Mouse (Mus musculus) cerebellum, adult 11-12 months (tissue): ENCODE data around the gene Rin2.

Experiments used
- DNase-seq: peaks from one replicate; pipeline ENCODE4 v3.0.0; 2022

Rin2 gene

GRCm38 (mm10) chr2:145794318-145794954 is 119.4 kb downstream of the Rin2 start:
- DNase-seq = no peak

GRCm38 (mm10) chr2:145797851-145798250 is 122.8 kb downstream of the Rin2 start:
- no peak for DNase-seq

GRCm38 (mm10) chr2:145798954-145799353 is 123.9 kb downstream of the Rin2 start:
- DNase-seq = no peak

DNA sequence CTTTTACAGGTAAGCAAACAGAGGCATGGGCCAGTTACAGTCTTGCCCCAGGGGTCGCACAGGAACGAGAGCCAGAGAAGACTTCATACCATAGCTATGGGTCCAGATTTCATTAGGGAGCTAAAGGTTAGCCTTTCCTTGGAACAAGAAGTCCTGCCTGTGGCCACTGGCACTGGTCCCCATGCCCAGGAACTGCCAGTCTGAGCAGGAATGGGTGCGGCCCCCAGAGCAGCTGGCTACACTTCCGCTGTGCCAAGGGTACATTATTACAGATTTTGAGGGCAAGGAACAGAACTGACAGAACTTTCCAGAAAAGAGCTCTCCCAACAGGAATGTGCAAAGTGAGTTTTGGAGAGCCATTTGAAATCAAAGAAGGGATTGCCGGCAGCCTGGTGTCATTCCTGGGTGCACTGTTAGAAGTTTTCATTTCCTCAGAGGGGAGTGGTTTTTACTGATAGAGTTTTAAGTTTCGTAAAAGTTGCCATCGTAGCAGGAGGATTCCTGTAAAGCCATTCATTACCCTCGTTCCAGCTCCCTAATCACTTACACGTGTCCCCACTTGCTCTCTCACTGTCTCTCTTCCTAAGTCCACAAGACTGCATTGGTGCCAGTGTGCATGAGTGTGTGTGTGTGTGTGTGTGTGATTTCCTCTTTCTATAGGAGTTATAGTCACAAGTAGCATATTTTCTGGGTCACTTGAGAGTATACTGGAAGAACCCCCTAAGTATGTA is 126.5 kb downstream of the Rin2 start:
- no peak for DNase-seq

DNA sequence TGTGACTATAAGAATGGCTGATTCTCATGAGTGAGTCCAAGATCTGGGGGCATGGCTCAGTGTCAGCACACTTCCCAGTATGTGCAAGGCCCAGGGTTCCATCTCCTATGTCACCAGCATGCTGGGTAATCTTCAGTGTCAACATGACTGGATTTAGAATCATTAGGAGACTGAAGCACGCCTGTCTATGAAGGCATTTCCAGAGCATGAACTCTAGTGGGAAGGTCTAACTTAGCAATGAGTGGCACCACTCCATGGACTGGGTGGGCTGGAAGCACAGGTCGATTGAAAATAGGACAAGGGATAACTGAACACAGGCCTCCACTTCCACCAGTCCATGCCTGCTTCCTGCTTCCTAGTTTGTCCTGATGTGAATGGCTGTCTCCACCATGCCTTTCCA is 127.6 kb downstream of the Rin2 start:
- no peak for DNase-seq

GRCm38 (mm10) chr2:145803822-145804342 is 128.9 kb downstream of the Rin2 start:
- DNase-seq = no peak

DNA sequence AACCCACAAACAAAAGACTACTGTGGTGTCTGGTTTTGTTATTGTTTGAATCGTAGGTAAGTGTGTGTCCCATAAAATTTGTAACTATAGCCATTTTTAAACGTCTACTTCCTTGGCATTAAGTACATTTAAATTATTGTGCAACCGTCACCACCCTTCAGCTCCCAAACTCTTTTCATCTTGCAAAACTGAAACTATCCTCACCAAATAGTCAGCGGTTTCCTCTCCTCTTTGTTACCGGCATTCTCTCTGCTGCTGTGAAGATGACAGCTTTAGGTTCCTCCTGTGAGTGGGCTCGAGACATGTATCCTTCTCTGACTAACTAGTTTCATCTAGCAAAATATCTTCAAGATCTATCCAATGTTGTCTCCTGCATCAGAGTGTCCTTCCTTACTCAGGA is 129.5 kb downstream of the Rin2 start:
- no peak for DNase-seq

GRCm38 (mm10) chr2:145807276-145807675 is 132.3 kb downstream of the Rin2 start:
- DNase-seq = no peak

DNA sequence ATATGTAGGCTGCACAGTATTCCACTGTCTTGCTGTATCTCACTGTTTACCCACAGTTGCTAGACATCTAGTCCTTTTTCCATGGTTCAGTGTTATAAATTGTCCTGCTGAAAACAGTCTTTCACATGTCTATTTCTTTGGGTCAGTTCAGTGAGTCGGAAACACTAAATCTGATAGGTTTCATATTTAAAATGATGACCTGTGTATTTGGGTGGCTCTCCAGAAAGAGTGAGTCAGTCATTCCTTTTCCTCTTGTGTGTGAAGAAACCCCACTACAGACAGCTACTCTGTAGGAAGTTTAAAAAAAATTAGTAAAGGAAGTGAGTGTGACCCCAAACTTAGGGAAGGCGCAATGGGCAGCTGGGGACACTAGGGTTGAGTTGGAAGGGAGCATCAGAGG is 133.2 kb downstream of the Rin2 start:
- DNase-seq = no peak

- no peak for DNase-seq
Measured at GRCm38 (mm10) chr2:145808667-145809066, 133.7 kb downstream of the Rin2 start.

DNA sequence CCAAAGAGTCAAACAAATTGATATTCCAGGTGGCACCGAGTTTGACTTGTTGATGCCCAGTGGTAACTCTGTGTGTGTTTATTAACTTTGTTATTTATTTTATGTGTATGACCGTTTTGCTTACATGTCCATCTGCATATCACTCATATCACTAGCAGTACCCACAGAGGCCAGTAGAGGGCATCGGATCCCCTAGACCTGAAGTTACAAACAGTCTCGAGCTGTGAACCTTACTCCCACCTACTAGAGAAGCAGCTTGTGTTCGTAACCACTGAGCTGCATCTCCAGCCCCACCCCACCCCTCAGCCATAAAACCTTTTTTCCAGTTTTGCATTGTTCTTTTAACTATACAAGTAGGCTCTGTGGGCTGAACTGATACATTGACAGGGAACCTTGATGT is 135.7 kb downstream of the Rin2 start:
- DNase-seq = no peak

- DNase-seq = no peak
Measured at GRCm38 (mm10) chr2:145812818-145813217, 137.8 kb downstream of the Rin2 start.

DNA sequence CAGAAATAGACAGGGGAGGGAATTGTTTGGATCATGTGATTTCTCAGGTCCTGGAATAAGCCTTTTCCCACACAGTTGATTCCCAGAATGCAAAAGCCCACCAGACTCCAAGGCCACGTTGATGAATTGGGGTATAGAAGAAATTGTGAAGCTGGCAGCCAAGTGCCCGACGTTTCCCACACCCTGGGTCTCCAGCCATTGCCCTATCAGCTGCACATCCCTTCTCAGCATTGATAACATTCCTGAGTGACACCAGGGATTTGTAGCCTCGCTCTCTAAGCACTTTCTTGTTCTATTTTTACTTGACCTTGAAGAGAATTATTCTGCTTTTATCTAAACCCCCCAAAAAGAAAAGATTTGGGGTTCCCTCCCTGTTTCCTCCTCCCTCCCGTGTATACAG is 142.2 kb downstream of the Rin2 start:
- DNase-seq = no peak

GRCm38 (mm10) chr2:145822013-145822782 is 147.2 kb downstream of the Rin2 start:
- no peak for DNase-seq

DNA sequence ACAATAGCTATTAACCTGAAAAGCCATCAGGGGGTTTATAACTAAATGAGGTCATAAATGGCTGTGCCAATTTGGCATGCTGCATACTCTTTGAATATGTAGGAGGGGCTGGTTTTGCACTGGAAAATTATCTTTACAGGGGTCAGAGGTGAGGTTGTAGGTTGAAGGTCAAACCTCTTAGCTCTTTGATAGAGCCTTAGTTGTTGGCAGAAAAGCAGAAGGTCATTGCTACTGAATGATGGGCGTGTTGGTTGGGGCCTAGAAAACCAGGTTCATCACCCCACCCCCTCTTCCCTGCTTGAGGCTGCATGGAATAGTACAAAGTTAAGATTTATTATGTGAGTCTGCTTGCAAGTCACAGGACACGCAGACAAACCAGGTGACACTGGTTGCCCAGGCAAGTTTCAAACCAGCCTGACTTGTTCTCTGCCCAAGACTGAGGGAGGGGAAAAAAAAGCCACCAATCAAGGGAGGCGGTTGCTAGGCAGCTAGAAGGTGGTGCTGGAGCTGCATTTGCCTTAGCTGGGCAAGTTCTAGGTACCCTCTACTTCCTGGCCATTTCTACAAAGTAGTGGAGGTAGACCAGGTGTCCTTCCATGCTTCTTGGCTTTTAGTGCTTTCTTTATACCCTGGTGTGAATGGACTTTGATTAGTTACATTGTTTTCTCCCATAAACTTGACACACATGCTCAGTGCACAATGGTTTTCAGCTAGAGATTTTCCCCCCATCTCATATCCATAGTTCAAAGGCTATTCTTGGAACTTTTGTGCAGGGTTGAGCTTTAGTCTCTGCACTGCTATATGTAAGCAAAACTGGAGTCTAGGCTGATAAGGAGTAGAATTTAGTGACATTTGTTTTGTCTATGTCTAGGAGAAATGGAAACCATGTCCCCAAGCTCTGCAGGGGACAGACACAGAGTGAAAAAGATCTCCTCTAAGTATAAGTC is 148.0 kb downstream of the Rin2 start:
- DNase-seq = no peak

DNA sequence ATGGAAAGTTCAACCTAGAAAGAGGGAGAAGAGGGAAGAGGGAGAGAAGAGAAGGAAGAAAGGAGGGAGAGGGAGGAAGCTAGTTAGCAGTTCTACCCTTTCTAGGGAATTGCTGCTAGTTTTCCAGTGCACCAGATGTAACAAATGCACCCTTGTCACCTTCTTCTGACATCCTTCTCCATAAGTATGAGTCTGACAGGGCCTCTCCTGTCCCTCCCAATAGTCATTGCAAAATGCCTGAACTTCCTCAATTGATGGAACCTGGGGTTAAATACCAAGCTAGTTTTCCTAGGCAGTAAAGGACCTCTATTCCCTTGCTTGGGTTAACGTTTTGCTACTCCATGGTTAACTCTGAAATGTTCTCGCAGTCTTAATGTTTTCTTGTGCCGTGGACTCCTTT is 149.7 kb downstream of the Rin2 start:
- DNase-seq = no peak

- DNase-seq = no peak
Measured at GRCm38 (mm10) chr2:145825221-145825620, 150.2 kb downstream of the Rin2 start.

DNA sequence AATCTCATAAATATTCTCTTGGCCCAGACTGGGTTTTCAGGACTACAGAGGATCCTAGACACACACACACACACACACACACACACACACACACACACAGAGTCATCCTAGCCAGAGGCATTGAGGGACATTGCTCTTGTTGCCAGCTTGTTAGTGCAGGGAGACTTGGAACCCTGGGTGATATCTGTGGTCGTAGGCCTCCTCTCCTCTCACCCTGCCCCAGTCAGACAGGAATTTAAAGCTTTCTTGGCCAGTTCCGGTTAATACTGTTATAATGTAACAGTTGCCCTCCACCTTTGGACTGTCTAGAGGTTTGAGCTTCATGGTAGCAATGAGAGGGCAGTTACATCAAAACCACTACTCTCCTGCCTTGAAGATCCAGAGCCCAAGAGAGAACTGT is 152.9 kb downstream of the Rin2 start:
- DNase-seq = no peak

DNA sequence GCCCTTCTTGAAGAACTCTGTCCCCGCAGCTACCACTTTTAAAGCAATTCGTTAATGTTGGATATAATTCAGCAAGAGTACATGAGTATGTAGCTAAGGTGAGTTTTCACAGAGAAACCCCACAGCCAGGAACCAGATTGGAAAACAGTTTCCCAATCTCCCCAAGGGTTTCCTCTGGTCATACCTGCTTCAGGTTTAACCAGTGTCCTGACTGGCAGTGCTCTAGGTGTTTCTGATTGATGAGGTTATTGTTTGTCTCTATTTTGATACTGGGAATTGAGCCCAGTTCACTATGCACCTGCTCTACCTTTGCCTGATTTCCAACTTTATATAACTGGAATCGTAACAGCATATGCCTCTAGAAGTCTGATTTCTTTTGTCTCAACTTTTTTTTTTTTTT is 153.6 kb downstream of the Rin2 start:
- no peak for DNase-seq

GRCm38 (mm10) chr2:145829231-145829630 is 154.2 kb downstream of the Rin2 start:
- no peak for DNase-seq

DNA sequence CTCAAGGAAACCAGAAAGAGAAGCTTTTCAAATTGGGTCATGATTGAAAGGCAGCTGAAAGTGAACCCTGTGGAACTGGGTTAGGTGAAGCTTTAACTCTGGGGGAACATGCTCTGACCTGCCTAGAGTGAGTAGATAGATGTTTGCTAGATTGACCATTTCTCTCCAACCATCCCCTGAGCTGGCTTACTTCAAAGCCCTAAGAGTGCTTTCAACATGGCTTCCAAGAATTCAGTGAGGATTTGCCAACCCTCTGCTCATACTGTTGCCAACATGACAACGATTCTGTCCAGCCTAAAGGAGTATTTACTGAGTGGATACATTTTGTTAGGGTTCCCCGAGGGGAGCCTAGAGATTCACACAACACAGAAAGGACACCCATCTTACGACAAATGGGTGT is 155.4 kb downstream of the Rin2 start:
- no peak for DNase-seq

- no peak for DNase-seq
Measured at GRCm38 (mm10) chr2:145831949-145832835, 157.2 kb downstream of the Rin2 start.
